Mouse (Mus musculus) lung, adult 2 months (tissue): ENCODE results near the gene Cutal.

ENCODE experiments used
- CTCF ChIP-seq: fragments of 200-500 bp; IDR thresholded peaks from 2 replicates; pipeline ENCODE4 v1.5.1; 2011; ENCODE audit warnings: mild to moderate bottlenecking, low read length, control low read depth; ENCODE audit not compliant: insufficient read depth
- POLR2A ChIP-seq: fragments of 200-500 bp; IDR thresholded peaks from 2 replicates; pipeline ENCODE4 v1.6.1; 2011; ENCODE audit warnings: low read depth, mild to moderate bottlenecking, control low read depth, low read length, borderline replicate concordance; ENCODE audit errors: extremely low read depth

DNA sequence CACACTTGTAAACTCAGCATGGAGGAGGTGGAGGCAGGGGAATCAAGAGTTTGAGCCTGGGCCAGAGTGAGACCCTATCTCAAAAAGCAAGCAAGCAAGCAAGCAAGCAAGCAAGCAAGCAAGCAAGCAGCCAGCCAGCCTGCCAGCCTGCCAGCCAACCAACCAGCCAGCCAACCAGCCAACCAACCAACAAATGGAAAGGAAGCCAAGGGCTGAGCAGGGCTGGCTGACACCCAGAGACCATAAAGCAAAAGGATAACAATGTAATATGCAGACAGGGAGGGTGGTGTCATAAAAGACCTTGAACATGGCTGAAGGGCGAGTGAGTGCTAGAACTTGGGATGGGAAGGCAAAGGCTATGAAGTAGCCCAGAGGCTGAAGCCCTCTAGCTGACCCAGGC is 26.2 kb downstream of the Cutal start:
- TF ChIP-seq CTCF (no peak), POLR2A (no peak)
